Mouse (Mus musculus) G1E (cell line): ENCODE data around the gene Pnkp. TPM values are rescaled to one million over a fixed set of nuclear protein-coding genes. Genes with fewer than 3 reads are reported as not detected.
"Not testable (repeated sequence)": the region's sequence is repeated elsewhere in the genome, so short reads cannot be mapped to it uniquely, and the experiment has no call there.

Experiments
- ATAC-seq: 2 replicates; pipeline ENCODE4 v1.8.0; 2016; ENCODE audit warnings: mild to moderate bottlenecking; ENCODE audit not compliant: insufficient number of reproducible peaks, poor library complexity, low FRiP score, severe bottlenecking; ENCODE audit errors: extremely low read depth
- DNase-seq: peaks from one replicate; pipeline ENCODE4 v3.0.0; 2012; ENCODE audit warnings: low spot score
- H3K27me3 ChIP-seq: 2 replicates; pipeline ENCODE4 v1.6.1; 2012; ENCODE audit warnings: mild to moderate bottlenecking, low read length, inconsistent platforms; ENCODE audit not compliant: insufficient read depth
- H3K36me3 ChIP-seq: replicated peaks from 2 replicates; pipeline ENCODE3; 2012; ENCODE audit warnings: mild to moderate bottlenecking, inconsistent platforms
- H3K4me1 ChIP-seq: 2 replicates; pipeline ENCODE4 v1.6.1; 2012; ENCODE audit warnings: low read depth, low read length, inconsistent platforms, mixed read lengths; ENCODE audit not compliant: insufficient read depth
- H3K4me3 ChIP-seq: 2 replicates; pipeline ENCODE4 v1.5.1; 2012; ENCODE audit warnings: low read depth, mild to moderate bottlenecking, inconsistent platforms, low read length, moderate library complexity, mixed read lengths
- H3K9me3 ChIP-seq: replicated peaks from 2 replicates; pipeline ENCODE4 v1.6.1; 2012; ENCODE audit warnings: inconsistent platforms
- CTCF ChIP-seq: IDR thresholded peaks from 2 replicates; pipeline ENCODE4 v1.5.1; 2012; ENCODE audit warnings: low read depth, low read length, inconsistent platforms, mixed read lengths
- GATA1 ChIP-seq: IDR thresholded peaks from 2 replicates; pipeline ENCODE4 v1.6.1; 2012; ENCODE audit warnings: borderline replicate concordance, low read length, inconsistent platforms, mixed read lengths
- GATA2 ChIP-seq: IDR thresholded peaks from 2 replicates; pipeline ENCODE4 v1.6.1; 2012; ENCODE audit warnings: low read depth, low read length, inconsistent platforms, borderline replicate concordance
- POLR2AphosphoS5 ChIP-seq: IDR thresholded peaks from 2 replicates; pipeline ENCODE4 v1.6.1; 2012; ENCODE audit warnings: low read depth, low read length, inconsistent platforms; ENCODE audit not compliant: insufficient replicate concordance
- TAL1 ChIP-seq: conservative IDR thresholded peaks from 2 replicates; pipeline ENCODE4 v1.6.1; 2012; ENCODE audit warnings: low read depth, low read length, inconsistent platforms, mixed read lengths
- polyA plus RNA-seq: library from polyadenylated mRNA; stranded (reverse); fragments of >175 nt; gene quantifications from 2 replicates; pipeline ENCODE4 v1.2.3, GENCODE M21; 2012
- total RNA-seq, 2 experiments: library from RNA; stranded (forward) in 1 of 2; stranded (reverse) in 1 of 2; fragments of 200-1000 nt in 1 of 2; fragments of >200 nt in 1 of 2; fragmentation: Nextera tagmentation in 1 of 2; gene quantifications; 2 replicates each; pipeline ENCODE4 v1.2.3; 2014 to 2017

The Pnkp gene
- total and polyA plus RNA-seq, 3 experiments, result 28.2 to 35.8 (median 33.0) TPM

DNA sequence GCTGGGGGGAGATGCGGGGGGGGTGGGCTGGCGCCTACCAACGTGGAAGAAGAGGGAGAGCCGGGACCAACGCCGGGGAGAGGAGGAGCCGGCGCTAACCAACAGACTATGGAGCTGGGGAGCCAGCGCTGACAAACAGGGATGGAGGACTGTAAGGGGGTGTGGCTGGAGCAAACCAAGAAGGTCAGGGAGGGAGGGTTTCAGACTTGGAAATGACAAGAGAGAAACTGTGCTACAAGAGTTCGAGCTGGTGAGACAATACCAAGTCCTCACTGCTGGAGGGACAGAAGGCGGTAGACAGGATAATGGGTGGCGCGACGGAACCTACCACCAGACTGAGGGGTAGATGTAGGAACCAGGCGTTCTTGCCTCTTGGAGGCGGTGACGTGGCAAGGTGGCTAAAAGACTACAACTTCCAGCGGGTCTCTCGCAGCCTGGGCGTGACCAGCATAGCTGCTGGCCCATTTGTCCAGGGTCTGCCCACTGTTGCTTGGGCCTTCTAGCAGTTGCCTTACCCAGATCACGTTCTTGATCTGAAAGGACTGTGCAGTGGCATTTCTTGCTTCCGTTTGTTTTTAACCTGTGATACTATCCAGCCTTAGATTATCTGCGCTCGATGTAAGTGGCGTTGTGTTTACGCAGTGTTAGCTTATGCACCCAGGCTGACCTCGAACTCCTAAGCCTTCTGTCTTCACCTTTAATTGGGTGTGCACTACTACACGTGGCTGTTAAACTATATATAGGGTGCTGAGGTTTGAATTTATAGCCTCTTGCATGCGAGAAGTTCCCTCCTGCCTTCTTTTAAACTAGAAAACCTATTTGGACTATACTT is 13.0 kb downstream of the Pnkp start, which contains the start of gene Ptov1:
TSS of gene Ptov1 (minus strand) at position 92 of the 832 bp plus-strand sequence.
- peak; percentile 79 for ATAC-seq
- Histone ChIP-seq H3K9me3 (no peaks in the 10 kb centered on the region), H3K4me3 (peak within 1 kb of the TSS; percentile 88), H3K27me3 (no peaks in the 10 kb centered on the region), H3K36me3 (peaks cover 31% of the 10 kb centered on the region), H3K4me1 (peaks cover 47% of the 10 kb centered on the region)
- no peak for TF ChIP-seq GATA1
- no peak for TF ChIP-seq POLR2AphosphoS5
- TF ChIP-seq CTCF, result no peak
- TF ChIP-seq TAL1, result no peak
- no peak for TF ChIP-seq GATA2
- DNase-seq, result peak; percentile 70

- Histone ChIP-seq H3K4me1 (peaks cover 42% of the 10 kb centered on the region), H3K9me3 (no peaks in the 10 kb centered on the region), H3K36me3 (peaks cover 26% of the 10 kb centered on the region), H3K4me3 (no peak overlapping the region), H3K27me3 (no peaks in the 10 kb centered on the region)
- TF ChIP-seq GATA1 (no peak), TAL1 (no peak), CTCF (no peak), POLR2AphosphoS5 (no peak), GATA2 (no peak)
- no peak for DNase-seq
- ATAC-seq, result no peak
Measured at GRCm38 (mm10) chr7:44870614-44871013, 13.7 kb downstream of the Pnkp start.

- Histone ChIP-seq H3K4me3 (no peak overlapping the region), H3K36me3 (peaks cover 26% of the 10 kb centered on the region), H3K9me3 (no peaks in the 10 kb centered on the region), H3K27me3 (no peaks in the 10 kb centered on the region), H3K4me1 (peaks cover 36% of the 10 kb centered on the region)
- ATAC-seq (no peak), DNase-seq (no peak)
- TF ChIP-seq CTCF (no peak), GATA2 (no peak), POLR2AphosphoS5 (no peak), TAL1 (no peak)
Measured at GRCm38 (mm10) chr7:44871181-44871580, 14.2 kb downstream of the Pnkp start.

DNA sequence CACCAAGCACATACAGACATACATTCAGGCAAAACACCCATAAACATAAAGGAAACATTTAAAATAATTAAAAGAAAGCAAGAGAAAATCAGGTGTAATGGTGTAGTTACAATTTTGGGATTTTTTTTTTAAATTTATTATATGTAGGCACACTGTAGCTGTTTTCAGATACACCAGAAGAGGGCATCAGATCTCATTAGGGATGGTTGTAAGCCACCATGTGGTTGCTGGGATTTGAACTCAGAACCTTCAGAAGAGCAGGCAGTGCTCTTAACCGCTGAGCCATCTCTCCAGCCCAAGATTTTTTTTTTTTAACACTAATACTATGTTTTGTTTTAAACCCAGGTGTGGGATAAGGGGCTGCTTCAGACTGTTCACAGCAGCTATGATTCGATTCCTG is 14.8 kb downstream of the Pnkp start:
- not testable (repeated sequence) for DNase-seq, ATAC-seq, H3K4me3 ChIP-seq, H3K27me3 ChIP-seq, H3K9me3 ChIP-seq
- peaks cover 34% of the 10 kb centered on the region for H3K4me1 ChIP-seq
- H3K36me3 ChIP-seq, result peaks cover 24% of the 10 kb centered on the region

DNA sequence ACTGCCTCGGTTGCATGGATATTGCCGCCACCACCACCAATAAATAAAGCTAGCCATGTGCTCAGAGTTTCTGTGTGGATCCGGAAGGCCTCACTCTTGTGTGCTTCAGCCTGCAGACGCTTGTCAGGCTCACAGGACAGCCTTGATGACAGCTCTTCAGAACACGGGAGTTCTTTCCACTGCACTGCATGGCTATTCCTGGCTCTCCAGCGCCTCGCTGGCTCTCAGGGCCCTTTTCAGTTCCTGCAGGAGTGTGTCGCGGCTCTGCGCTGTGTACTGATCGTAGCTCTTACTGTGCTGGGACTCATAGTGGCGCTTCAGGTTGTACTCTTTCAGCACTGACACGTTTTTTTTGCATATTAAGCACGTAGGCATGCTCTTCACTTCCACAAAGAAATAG is 20.9 kb downstream of the Pnkp start:
- ATAC-seq, result no peak
- H3K27me3 ChIP-seq, result no peaks in the 10 kb centered on the region
- no peaks in the 10 kb centered on the region for H3K9me3 ChIP-seq
- H3K36me3 ChIP-seq, result peaks cover 73% of the 10 kb centered on the region
- TF ChIP-seq TAL1, result no peak
- TF ChIP-seq GATA2, result no peak
- TF ChIP-seq CTCF, result no peak
- TF ChIP-seq POLR2AphosphoS5, result no peak
- TF ChIP-seq GATA1, result no peak
- no peak for DNase-seq
- H3K4me3 ChIP-seq, result no peak overlapping the region
- peaks cover 11% of the 10 kb centered on the region for H3K4me1 ChIP-seq

DNA sequence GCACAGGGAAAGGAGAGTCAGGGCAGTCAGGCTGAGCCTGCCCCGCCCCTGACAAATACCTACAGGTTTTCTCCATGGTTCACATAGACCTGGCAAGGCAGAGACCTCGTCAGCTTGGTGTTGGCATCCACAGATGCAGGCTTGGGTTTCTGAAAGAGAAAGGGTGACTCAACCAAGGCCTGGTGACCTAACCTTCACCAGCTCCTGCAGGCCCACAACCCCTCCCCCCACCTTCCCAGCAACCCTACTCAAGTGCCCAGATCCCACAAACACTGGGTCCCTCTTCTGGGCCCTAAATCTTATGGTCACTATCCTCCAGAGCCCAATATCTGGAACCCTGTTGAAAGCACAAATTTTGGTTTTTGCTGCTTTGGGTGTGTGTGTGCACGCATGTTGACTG is 26.1 kb downstream of the Pnkp start:
- ATAC-seq, result no peak

GRCm38 (mm10) chr7:44884637-44885036 is 27.7 kb downstream of the Pnkp start:
- ATAC-seq, result no peak
- H3K9me3 ChIP-seq, result no peaks in the 10 kb centered on the region
- H3K4me3 ChIP-seq, result no peak overlapping the region
- TF ChIP-seq GATA2, result no peak
- no peak for TF ChIP-seq CTCF
- TF ChIP-seq GATA1, result no peak
- no peak for TF ChIP-seq POLR2AphosphoS5
- no peak for TF ChIP-seq TAL1
- no peak for DNase-seq
- H3K27me3 ChIP-seq, result no peaks in the 10 kb centered on the region
- H3K36me3 ChIP-seq, result peaks cover 98% of the 10 kb centered on the region
- H3K4me1 ChIP-seq, result peaks cover 26% of the 10 kb centered on the region

More for the DNA sequence above, 26.1 kb downstream of the Pnkp start:
- Histone ChIP-seq H3K27me3 (no peaks in the 10 kb centered on the region), H3K4me1 (peaks cover 18% of the 10 kb centered on the region), H3K9me3 (no peaks in the 10 kb centered on the region), H3K4me3 (no peak overlapping the region), H3K36me3 (peaks cover 98% of the 10 kb centered on the region)
- TF ChIP-seq GATA2, result no peak
- TF ChIP-seq TAL1, result no peak
- no peak for TF ChIP-seq GATA1
- no peak for TF ChIP-seq POLR2AphosphoS5
- no peak for TF ChIP-seq CTCF
- DNase-seq, result no peak
